Mouse (Mus musculus): ENCODE data around the gene Trim67. TPM values are rescaled to one million over a fixed set of nuclear protein-coding genes. Genes with fewer than 3 reads are reported as not detected.

The Trim67 gene
- polyA plus RNA-seq, 1 experiment from 2014 or later: 0.03 TPM

DNA sequence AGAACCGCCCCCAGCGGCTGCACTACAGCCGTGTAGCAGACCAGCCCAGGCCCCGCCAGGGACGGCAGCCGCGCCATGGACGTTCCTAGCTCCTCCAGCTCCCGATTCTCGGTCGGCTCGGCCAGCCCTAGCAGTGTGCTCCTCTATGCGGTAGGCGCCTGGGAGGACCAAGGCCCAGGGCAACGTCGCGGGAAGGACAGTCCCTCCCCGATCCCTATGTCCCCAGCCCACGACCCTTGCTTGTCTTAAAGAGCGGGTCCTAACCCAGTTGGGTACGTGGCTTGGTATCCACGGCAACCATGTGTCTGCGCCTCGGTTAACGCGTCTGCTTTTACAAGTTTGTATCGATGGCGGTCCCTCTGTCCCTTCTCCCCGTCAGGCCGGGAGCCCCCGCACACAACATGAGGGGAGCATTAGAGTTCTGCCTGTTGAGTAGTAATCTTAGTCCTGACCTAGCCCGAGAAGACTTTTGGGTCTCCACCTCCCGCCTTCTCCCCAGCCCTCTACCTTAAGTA is 70.3 kb downstream of the Trim67 start:
- WGBS: 0% methylated on average over 33 of the region's 33 CpGs
- Histone ChIP-seq H3K4me1 (peaks cover 16% of the 10 kb centered on the region), H3K9ac (peak overlapping the region; percentile 97), H3K9me3 (no peaks in the 10 kb centered on the region), H3K27ac (peak overlapping the region; percentile 92), H3K4me3 (peak overlapping the region; percentile 92), H3K4me2 (replicated peaks) (peak overlapping the region; percentile 81), H3K27me3 (no peaks in the 10 kb centered on the region), H3K36me3 (peaks cover 38% of the 10 kb centered on the region)
- peak; percentile 86 for ATAC-seq (ENCODE audit: low FRiP score, low read depth)

DNA sequence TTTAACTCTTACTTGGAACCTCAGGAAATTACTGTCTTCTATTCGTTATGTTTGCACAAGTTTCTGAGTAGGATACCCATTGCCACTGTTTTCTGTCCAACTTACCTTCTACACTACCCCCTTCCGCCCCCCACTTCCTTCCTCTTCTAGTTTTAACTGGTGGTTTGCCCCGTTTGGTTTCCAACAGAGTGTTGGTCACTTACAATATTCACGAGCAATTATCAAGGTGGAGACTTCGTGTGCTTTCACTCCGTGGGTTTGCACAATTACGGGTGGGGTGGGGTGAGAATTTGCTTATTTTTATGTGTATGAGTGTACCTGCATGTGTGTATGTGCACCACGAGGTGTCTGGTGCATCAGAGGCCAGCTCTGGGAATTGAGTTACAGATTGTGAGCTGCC is 70.8 kb downstream of the Trim67 start:
- H3K4me2 ChIP-seq (replicated peaks): peak overlapping the region; percentile 81
- H3K9me3 ChIP-seq: no peaks in the 10 kb centered on the region
- no peak for ATAC-seq (ENCODE audit: low FRiP score, low read depth)
- no peak overlapping the region; the same call in 1 of the 2 replicates for H3K27ac ChIP-seq
- H3K9ac ChIP-seq: peak overlapping the region; percentile 97
- no peaks in the 10 kb centered on the region for H3K27me3 ChIP-seq
- WGBS: 14% methylated on average over 8 of the region's 8 CpGs
- H3K4me3 ChIP-seq: peak overlapping the region; percentile 92
- H3K4me1 ChIP-seq: peaks cover 16% of the 10 kb centered on the region
- peaks cover 33% of the 10 kb centered on the region for H3K36me3 ChIP-seq

DNA sequence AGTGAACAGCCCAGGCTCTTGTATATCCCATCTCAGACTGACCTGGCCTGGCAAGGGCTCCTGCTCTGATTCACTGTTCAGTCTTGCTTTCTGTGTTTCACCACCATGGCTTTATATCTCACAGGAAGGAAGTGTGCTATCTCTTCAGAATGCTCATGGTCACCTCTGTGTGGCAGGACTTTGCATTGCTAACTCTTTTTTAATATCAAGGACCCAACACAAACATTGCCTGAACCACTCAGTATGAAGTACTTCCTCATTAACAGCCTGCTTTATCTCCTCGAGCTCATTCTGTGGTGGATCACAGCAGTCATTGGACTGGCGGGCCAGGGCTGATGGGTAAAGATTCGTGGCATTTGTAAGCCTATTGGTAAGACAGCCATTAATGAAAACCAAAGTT is 73.8 kb downstream of the Trim67 start:
- H3K9ac ChIP-seq: no peak overlapping the region
- peaks cover 26% of the 10 kb centered on the region for H3K36me3 ChIP-seq
- WGBS: 67% methylated on average over 3 of the region's 3 CpGs
- H3K9me3 ChIP-seq: no peaks in the 10 kb centered on the region
- H3K27ac ChIP-seq: no peak overlapping the region
- peaks cover 14% of the 10 kb centered on the region for H3K4me1 ChIP-seq
- no peak for ATAC-seq (ENCODE audit: low FRiP score, low read depth)
- H3K4me2 ChIP-seq (replicated peaks): no peak overlapping the region
- H3K27me3 ChIP-seq: no peaks in the 10 kb centered on the region
- H3K4me3 ChIP-seq: no peak overlapping the region

DNA sequence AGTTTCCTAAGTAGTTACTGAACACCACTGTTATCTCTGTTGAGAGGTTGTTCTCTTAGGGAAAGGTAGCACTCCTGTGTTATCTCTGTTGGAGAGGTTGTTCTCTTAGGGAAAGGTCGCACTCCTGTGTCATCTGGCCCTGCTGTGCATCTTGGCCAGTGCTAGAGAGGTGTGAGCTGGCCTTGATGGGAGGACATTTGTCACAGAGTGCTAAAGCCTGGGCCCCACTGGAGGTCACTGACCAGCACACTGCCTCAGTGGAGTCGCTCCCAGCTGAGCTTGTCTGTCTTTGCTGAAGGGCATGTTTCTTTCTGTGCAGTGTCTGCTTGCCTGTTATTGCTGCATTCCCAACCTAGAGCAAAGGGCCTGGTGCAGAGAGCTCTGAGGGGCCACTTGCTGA is 74.2 kb downstream of the Trim67 start:
- ATAC-seq (ENCODE audit: low FRiP score, low read depth): no peak
- WGBS: 58% methylated on average over 2 of the region's 2 CpGs
- H3K4me2 ChIP-seq (replicated peaks): no peak overlapping the region
- H3K36me3 ChIP-seq: peaks cover 30% of the 10 kb centered on the region
- H3K4me3 ChIP-seq: no peak overlapping the region
- no peaks in the 10 kb centered on the region for H3K27me3 ChIP-seq
- H3K9me3 ChIP-seq: no peaks in the 10 kb centered on the region
- H3K27ac ChIP-seq: no peak overlapping the region
- peaks cover 11% of the 10 kb centered on the region for H3K4me1 ChIP-seq
- H3K9ac ChIP-seq: no peak overlapping the region

DNA sequence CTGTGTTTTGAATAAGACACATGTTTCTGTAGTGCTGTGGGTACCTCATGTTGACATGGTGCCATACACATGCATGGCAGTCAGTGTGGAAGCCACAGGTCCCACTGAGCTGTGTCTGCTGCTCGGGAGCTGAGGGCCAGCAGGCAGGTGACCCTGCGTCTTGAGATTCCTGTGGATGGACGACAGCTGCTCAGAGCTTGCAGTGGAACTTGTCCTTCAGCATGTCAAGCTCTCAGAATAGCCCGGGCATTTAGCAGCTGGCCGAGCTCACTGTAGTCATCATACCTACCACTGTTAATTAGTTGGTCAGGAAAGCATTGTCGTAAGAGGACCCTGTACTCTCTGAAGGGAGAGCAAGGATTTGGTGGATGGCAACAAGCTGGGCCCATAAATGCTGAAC is 76.8 kb downstream of the Trim67 start:
- peaks cover 4% of the 10 kb centered on the region; the same call in 1 of the 2 replicates for H3K4me1 ChIP-seq
- H3K9me3 ChIP-seq: no peaks in the 10 kb centered on the region
- no peak overlapping the region for H3K27ac ChIP-seq
- 72% methylated on average over 6 of the region's 6 CpGs for WGBS
- ATAC-seq (ENCODE audit: low FRiP score, low read depth): no peak
- H3K4me3 ChIP-seq: no peak overlapping the region
- no peak overlapping the region for H3K4me2 ChIP-seq (replicated peaks)
- H3K27me3 ChIP-seq: no peaks in the 10 kb centered on the region
- H3K36me3 ChIP-seq: peaks cover 56% of the 10 kb centered on the region
- no peak overlapping the region for H3K9ac ChIP-seq

DNA sequence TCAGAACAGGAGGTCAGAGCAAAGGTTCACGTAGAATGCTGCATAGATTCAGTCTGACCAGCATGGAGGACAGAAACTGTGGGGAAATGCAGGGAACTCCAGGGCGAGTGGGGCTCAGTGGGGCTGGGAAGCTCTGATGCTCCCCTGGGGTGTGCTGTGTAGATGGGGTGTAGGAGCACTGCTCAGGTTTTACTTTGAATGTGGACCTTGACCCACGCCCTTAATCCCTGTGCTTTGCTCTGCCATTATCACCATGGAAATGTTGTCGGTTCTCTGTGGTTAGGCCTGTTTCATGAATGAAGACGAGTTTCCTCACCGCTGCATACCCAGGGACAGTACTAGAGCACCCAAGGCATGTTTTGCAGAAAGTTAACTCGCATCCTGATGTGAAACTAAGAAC is 78.6 kb downstream of the Trim67 start:
- H3K9ac ChIP-seq: no peak overlapping the region
- H3K4me2 ChIP-seq (replicated peaks): no peak overlapping the region
- H3K36me3 ChIP-seq: peaks cover 67% of the 10 kb centered on the region
- no peaks in the 10 kb centered on the region for H3K9me3 ChIP-seq
- no peaks in the 10 kb centered on the region for H3K27me3 ChIP-seq
- 93% methylated on average over 7 of the region's 7 CpGs for WGBS
- H3K27ac ChIP-seq: no peak overlapping the region
- no peaks in the 10 kb centered on the region for H3K4me1 ChIP-seq
- no peak overlapping the region for H3K4me3 ChIP-seq
- ATAC-seq (ENCODE audit: low FRiP score, low read depth): no peak

DNA sequence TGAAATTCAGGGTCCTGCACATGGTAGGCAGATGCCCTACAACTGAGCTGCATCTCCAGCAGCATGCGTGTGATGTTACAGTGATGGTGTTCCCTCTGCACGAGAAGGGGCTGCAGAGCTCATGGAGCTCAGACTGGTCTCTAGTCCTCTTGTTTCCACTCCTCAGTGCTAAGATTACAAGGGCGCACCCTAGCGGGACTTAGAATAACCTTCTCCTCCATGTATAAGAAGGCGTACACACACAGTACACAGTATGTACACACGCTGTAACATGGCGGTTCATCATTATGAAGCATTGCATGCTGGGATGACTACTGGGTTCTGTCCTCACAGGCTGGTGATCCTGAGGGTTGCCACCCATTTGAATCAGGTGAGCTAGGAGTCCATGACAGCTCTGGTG is 79.2 kb downstream of the Trim67 start:
- H3K36me3 ChIP-seq: peaks cover 69% of the 10 kb centered on the region
- no peak for ATAC-seq (ENCODE audit: low FRiP score, low read depth)
- H3K4me3 ChIP-seq: no peak overlapping the region
- no peak overlapping the region for H3K27ac ChIP-seq
- H3K27me3 ChIP-seq: no peaks in the 10 kb centered on the region
- no peaks in the 10 kb centered on the region for H3K9me3 ChIP-seq
- no peak overlapping the region for H3K9ac ChIP-seq
- no peaks in the 10 kb centered on the region for H3K4me1 ChIP-seq
- WGBS: 92% methylated on average over 7 of the region's 7 CpGs
- no peak overlapping the region for H3K4me2 ChIP-seq (replicated peaks)

DNA sequence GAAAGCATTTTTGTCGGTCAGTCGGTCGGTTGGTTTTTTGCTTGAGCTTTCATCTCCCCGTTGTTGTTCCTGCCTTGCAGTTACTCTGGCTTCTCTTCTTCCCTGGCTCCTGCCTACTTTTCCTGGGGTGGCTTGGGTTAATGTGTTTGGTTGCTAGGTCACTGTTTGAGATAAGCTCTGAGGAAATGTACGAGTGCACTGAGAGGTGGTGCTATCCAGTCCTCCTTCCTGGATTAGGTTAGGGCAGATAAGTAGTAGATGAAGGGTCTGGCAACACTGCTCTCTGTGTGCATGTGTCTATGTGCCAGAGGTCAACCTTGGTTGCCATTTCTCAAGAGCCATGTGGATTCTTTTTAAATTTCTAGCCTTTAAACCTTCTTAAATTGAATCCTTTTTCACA is 79.8 kb downstream of the Trim67 start:
- Histone ChIP-seq H3K9ac (no peak overlapping the region), H3K36me3 (peaks cover 75% of the 10 kb centered on the region), H3K27ac (no peak overlapping the region), H3K4me1 (no peaks in the 10 kb centered on the region), H3K9me3 (no peaks in the 10 kb centered on the region), H3K4me3 (no peak overlapping the region), H3K27me3 (no peaks in the 10 kb centered on the region), H3K4me2 (replicated peaks) (no peak overlapping the region)
- 88% methylated on average over 5 of the region's 5 CpGs for WGBS
- no peak for ATAC-seq (ENCODE audit: low FRiP score, low read depth)

DNA sequence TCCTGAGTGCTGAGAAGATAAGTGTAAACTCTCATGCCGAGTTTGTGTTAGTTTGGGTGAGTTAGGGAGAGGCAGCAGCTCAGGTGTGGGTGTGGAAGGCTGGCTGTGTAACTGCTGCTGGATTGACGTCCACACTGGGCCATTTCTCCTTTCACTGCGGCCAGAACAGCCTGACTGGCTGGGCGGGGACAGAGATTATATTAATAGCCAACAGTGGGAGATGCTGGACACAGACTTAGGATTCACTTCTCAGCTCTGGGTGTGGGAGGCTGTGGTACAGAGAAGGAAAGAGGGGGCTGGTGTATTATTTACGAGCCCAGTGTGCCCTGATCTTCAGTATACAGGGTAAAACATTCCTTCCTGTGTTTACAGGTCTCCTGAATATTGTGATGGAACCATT is 85.2 kb downstream of the Trim67 start:
- Histone ChIP-seq H3K27me3 (no peaks in the 10 kb centered on the region), H3K4me3 (no peak overlapping the region), H3K4me1 (no peaks in the 10 kb centered on the region), H3K4me2 (replicated peaks) (no peak overlapping the region), H3K36me3 (peaks cover 95% of the 10 kb centered on the region), H3K27ac (no peak overlapping the region), H3K9ac (no peak overlapping the region), H3K9me3 (no peaks in the 10 kb centered on the region)
- no peak for ATAC-seq (ENCODE audit: low FRiP score, low read depth)
- 82% methylated on average over 5 of the region's 5 CpGs for WGBS

DNA sequence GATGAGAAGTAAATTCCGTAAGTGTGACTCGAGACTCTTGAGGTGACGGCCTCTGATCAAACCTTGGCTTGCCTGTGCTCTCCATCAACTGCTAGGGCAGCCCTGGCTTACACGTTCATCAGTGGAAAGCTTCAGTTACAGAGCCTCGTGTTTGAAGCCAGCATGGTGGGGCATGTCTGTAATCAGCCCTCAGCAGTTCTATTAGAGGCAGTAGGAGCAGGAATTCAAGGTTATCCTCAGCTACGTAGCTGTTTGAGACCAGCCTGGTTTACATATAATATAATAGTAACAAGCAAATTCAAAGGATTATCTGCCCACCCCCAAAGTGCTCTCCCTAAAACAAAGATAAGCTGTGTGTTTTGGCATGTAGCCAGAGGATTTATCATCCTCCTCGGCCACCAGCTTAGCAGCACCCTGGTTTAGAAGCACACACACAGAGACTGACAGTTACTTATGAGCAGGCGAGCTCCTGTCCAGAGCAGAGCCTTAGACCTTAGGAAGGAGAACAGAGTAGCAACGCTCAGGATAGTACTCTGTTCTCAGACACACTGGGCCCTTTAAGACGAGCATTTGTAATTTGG is 86.1 kb downstream of the Trim67 start:
- H3K9me3 ChIP-seq: no peaks in the 10 kb centered on the region
- no peaks in the 10 kb centered on the region for H3K27me3 ChIP-seq

More for the DNA sequence above, 86.1 kb downstream of the Trim67 start:
- H3K9ac ChIP-seq: no peak overlapping the region
- no peak overlapping the region for H3K4me3 ChIP-seq
- no peak overlapping the region for H3K27ac ChIP-seq
- H3K4me2 ChIP-seq (replicated peaks): no peak overlapping the region
- WGBS: 90% methylated on average over 10 of the region's 10 CpGs
- H3K36me3 ChIP-seq: peaks cover 95% of the 10 kb centered on the region
- no peak for ATAC-seq (ENCODE audit: low FRiP score, low read depth)
- H3K4me1 ChIP-seq: no peaks in the 10 kb centered on the region

Other genes starting within 250 kb of the Trim67 start
- 0.42 and 0.48 TPM in 2 replicates for gene Agt, start 223.4 kb upstream of the Trim67 start, polyA plus RNA-seq (2015; fragmentation: Nextera tagmentation; extraction: Ambion mirVana)
- 0.15 TPM in 1 of 2 replicates, not detected in the other for gene Capn9, start 217.0 kb upstream of the Trim67 start, polyA plus RNA-seq (2015; fragmentation: Nextera tagmentation; extraction: Ambion mirVana)
- gene 2310022B05Rik, start 129.7 kb upstream of the Trim67 start, polyA plus RNA-seq (2015; fragmentation: Nextera tagmentation; extraction: Ambion mirVana): 26.7 and 30.2 TPM in 2 replicates
- 40.3 and 44.3 TPM in 2 replicates for gene Ttc13, start 71.1 kb upstream of the Trim67 start, polyA plus RNA-seq (2015; fragmentation: Nextera tagmentation; extraction: Ambion mirVana)
- 26.0 and 26.6 TPM in 2 replicates for gene Arv1, start 71.0 kb upstream of the Trim67 start, polyA plus RNA-seq (2015; fragmentation: Nextera tagmentation; extraction: Ambion mirVana)
- 3.2 and 3.7 TPM in 2 replicates for gene Fam89a, start 41.3 kb upstream of the Trim67 start, polyA plus RNA-seq (2015; fragmentation: Nextera tagmentation; extraction: Ambion mirVana)
- gene Gnpat, start 69.9 kb downstream of the Trim67 start, polyA plus RNA-seq (2015; fragmentation: Nextera tagmentation; extraction: Ambion mirVana): 97.6 and 99.6 TPM in 2 replicates
- 52.7 and 53.9 TPM in 2 replicates for gene 2810004N23Rik, start 70.0 kb downstream of the Trim67 start, polyA plus RNA-seq (2015; fragmentation: Nextera tagmentation; extraction: Ambion mirVana)
- 8.4 and 8.5 TPM in 2 replicates for gene Exoc8, start 104.6 kb downstream of the Trim67 start, polyA plus RNA-seq (2015; fragmentation: Nextera tagmentation; extraction: Ambion mirVana)
- 9.1 and 9.3 TPM in 2 replicates for gene Sprtn, start 104.8 kb downstream of the Trim67 start, polyA plus RNA-seq (2015; fragmentation: Nextera tagmentation; extraction: Ambion mirVana)
- gene Egln1, start 156.2 kb downstream of the Trim67 start, polyA plus RNA-seq (2015; fragmentation: Nextera tagmentation; extraction: Ambion mirVana): 11.9 and 13.5 TPM in 2 replicates
- 138 and 139 TPM in 2 replicates for gene Tsnax, start 219.9 kb downstream of the Trim67 start, polyA plus RNA-seq (2015; fragmentation: Nextera tagmentation; extraction: Ambion mirVana)